Mouse (Mus musculus) liver, postnatal 0 days (tissue): ENCODE results near the gene Scn2b. TPM values are rescaled to one million over a fixed set of nuclear protein-coding genes. Genes with fewer than 3 reads are reported as not detected.

Experiments
- ATAC-seq: fragments of 200-750 bp; cut with Nextera tagmentation; 2 replicates; pipeline ENCODE4 v1.8.0; 2017; ENCODE audit warnings: mild to moderate bottlenecking, moderate library complexity
- DNase-seq: peaks from one replicate; pipeline ENCODE4 v3.0.0-alpha.2; 2016
- H3K27ac ChIP-seq: fragments of 300-500 bp; sonication (generic); 2 replicates; pipeline ENCODE4 v1.5.1; 2014; ENCODE audit warnings: antibody characterized with exemption, moderate library complexity, mild to moderate bottlenecking, low read depth
- H3K27me3 ChIP-seq: fragments of 300-500 bp; sonication (generic); 2 replicates; pipeline ENCODE4 v1.6.1; 2014; ENCODE audit warnings: low read length, control low read depth, mixed read lengths; ENCODE audit not compliant: insufficient read depth
- H3K36me3 ChIP-seq: fragments of 300-500 bp; sonication (generic); replicated peaks from 2 replicates; pipeline ENCODE4 v1.6.1; 2014; ENCODE audit warnings: mild to moderate bottlenecking, control low read depth, low read length, moderate library complexity, mixed read lengths; ENCODE audit not compliant: insufficient read depth
- H3K4me1 ChIP-seq: fragments of 300-500 bp; sonication (generic); 2 replicates; pipeline ENCODE4 v1.6.1; 2014; ENCODE audit warnings: antibody characterized with exemption, mild to moderate bottlenecking, control low read depth; ENCODE audit not compliant: insufficient read depth
- H3K4me2 ChIP-seq: fragments of 300-500 bp; sonication (generic); 2 replicates; pipeline ENCODE4 v1.6.1; 2014; ENCODE audit warnings: low read depth, mild to moderate bottlenecking, low read length, moderate library complexity, mixed read lengths
- H3K4me3 ChIP-seq: fragments of 300-500 bp; sonication (generic); 2 replicates; pipeline ENCODE4 v1.5.1; 2014; ENCODE audit warnings: low read depth, low read length
- H3K9ac ChIP-seq: fragments of 300-500 bp; sonication (generic); replicated peaks from 2 replicates; pipeline ENCODE4 v1.6.1; 2014; ENCODE audit warnings: mild to moderate bottlenecking, moderate library complexity
- H3K9me3 ChIP-seq: fragments of 300-500 bp; sonication (generic); 2 replicates; pipeline ENCODE4 v1.6.1; 2016; ENCODE audit warnings: mild to moderate bottlenecking, control low read depth, low read length, mixed read lengths
- CTCF ChIP-seq: sonication (generic); IDR thresholded peaks from 2 replicates; pipeline ENCODE4 v1.5.1; 2016; ENCODE audit warnings: antibody characterized with exemption, low read depth
- EP300 ChIP-seq: IDR thresholded peaks from 2 replicates; pipeline ENCODE4 v1.6.1; 2016; ENCODE audit warnings: antibody characterized with exemption, low read depth, mild to moderate bottlenecking
- WGBS: fragments of 180-500 bp; shearing (Covaris S2); extraction: QIAGEN DNeasy Blood & Tissue Kit; methylation state at CpG from one replicate; pipeline ENCODE4 v1.1.7; 2014; ENCODE audit not compliant: insufficient replicate concordance; 5-methylcytosine and 5-hydroxymethylcytosine counted together
- polyA plus RNA-seq: library from polyadenylated mRNA; unstranded; fragments of >200 nt; fragmentation: Nextera tagmentation; extraction: Ambion mirVana; gene quantifications from 2 replicates; pipeline ENCODE4 v1.2.1, GENCODE M21; 2015

Gene Scn2b
- polyA plus RNA-seq = 0.06 and 0.09 TPM in 2 replicates

GRCm38 (mm10) chr9:45117741-45118431, at the start of gene Scn2b:
TSS of gene Scn2b (plus strand) at chr9:45117782.
- H3K4me3 ChIP-seq = peak within 1 kb of the TSS; percentile 23; the same call in 1 of the 2 replicates
- H3K27ac ChIP-seq = no peak within 1 kb of the TSS
- no peak for TF ChIP-seq EP300
- TF ChIP-seq CTCF = no peak
- H3K27me3 ChIP-seq = 0 out of 2 replicates have a peak, but pooled peaks cover 7% of the 10 kb centered on the region
- H3K9me3 ChIP-seq = no peaks in the 10 kb centered on the region
- H3K9ac ChIP-seq = 0 out of 2 replicates have a peak within 1 kb of the TSS, but pooled peaks have one; percentile 18
- peak within 1 kb of the TSS; percentile 53 for H3K4me2 ChIP-seq
- DNase-seq (no peak), ATAC-seq (no peak)
- no peaks in the 10 kb centered on the region for H3K36me3 ChIP-seq
- H3K4me1 ChIP-seq = peaks cover 7% of the 10 kb centered on the region
- 6% methylated on average over 13 of the region's 13 CpGs for WGBS

- H3K4me1 ChIP-seq = no peaks in the 10 kb centered on the region
- H3K9me3 ChIP-seq = no peaks in the 10 kb centered on the region
- ATAC-seq (no peak), DNase-seq (no peak)
- H3K27me3 ChIP-seq = no peaks in the 10 kb centered on the region
- 57% methylated on average over 3 of the region's 3 CpGs for WGBS
- no peak for TF ChIP-seq CTCF
- no peak for TF ChIP-seq EP300
- no peaks in the 10 kb centered on the region for H3K36me3 ChIP-seq
- no peak overlapping the region for H3K9ac ChIP-seq
- H3K4me3 ChIP-seq = no peak overlapping the region
- no peak overlapping the region for H3K27ac ChIP-seq
- H3K4me2 ChIP-seq = no peak overlapping the region
Measured at GRCm38 (mm10) chr9:45071800-45072199, 45.8 kb upstream of the Scn2b start.

- Histone ChIP-seq H3K36me3 (no peaks in the 10 kb centered on the region), H3K4me1 (no peaks in the 10 kb centered on the region; the same call in 1 of the 2 replicates), H3K4me2 (no peak overlapping the region), H3K4me3 (no peak overlapping the region), H3K27me3 (no peaks in the 10 kb centered on the region), H3K9ac (no peak overlapping the region), H3K27ac (no peak overlapping the region), H3K9me3 (no peaks in the 10 kb centered on the region)
- DNase-seq (no peak), ATAC-seq (no peak)
- WGBS = 45% methylated on average over 3 of the region's 3 CpGs
- TF ChIP-seq EP300 = no peak
- TF ChIP-seq CTCF = no peak
Measured at GRCm38 (mm10) chr9:45077859-45078258, 39.7 kb upstream of the Scn2b start.

GRCm38 (mm10) chr9:45079011-45079410, 38.6 kb upstream of the Scn2b start, which contains the start of gene Jaml:
TSS of gene Jaml (plus strand) at chr9:45079183.
- TF ChIP-seq CTCF (no peak), EP300 (no peak)
- H3K36me3 ChIP-seq = no peaks in the 10 kb centered on the region
- H3K9ac ChIP-seq = no peak within 1 kb of the TSS
- H3K27me3 ChIP-seq = no peaks in the 10 kb centered on the region
- DNase-seq (peak; percentile 20), ATAC-seq (no peak)
- no peak within 1 kb of the TSS; the same call in 1 of the 2 replicates for H3K4me2 ChIP-seq
- H3K4me3 ChIP-seq = no peak within 1 kb of the TSS
- no peaks in the 10 kb centered on the region; the same call in 1 of the 2 replicates for H3K4me1 ChIP-seq
- no peak within 1 kb of the TSS for H3K27ac ChIP-seq
- 31% methylated on average over 5 of the region's 5 CpGs for WGBS
- H3K9me3 ChIP-seq = no peaks in the 10 kb centered on the region

- ATAC-seq (no peak), DNase-seq (no peak)
- Histone ChIP-seq H3K4me2 (no peak overlapping the region), H3K4me1 (peaks cover 13% of the 10 kb centered on the region), H3K9me3 (no peaks in the 10 kb centered on the region), H3K27me3 (no peaks in the 10 kb centered on the region), H3K27ac (no peak overlapping the region), H3K36me3 (no peaks in the 10 kb centered on the region), H3K4me3 (no peak overlapping the region), H3K9ac (no peak overlapping the region)
- 80% methylated on average over 3 of the region's 3 CpGs for WGBS
- no peak for TF ChIP-seq CTCF
Measured at GRCm38 (mm10) chr9:45083132-45083531, 34.5 kb upstream of the Scn2b start.

GRCm38 (mm10) chr9:45084556-45084955, 33.0 kb upstream of the Scn2b start:
- TF ChIP-seq CTCF = no peak
- no peak for TF ChIP-seq EP300
- no peak overlapping the region for H3K4me2 ChIP-seq
- WGBS = 36% methylated on average over 5 of the region's 5 CpGs
- H3K9me3 ChIP-seq = no peaks in the 10 kb centered on the region
- ATAC-seq = no peak
- H3K9ac ChIP-seq = no peak overlapping the region
- no peaks in the 10 kb centered on the region for H3K27me3 ChIP-seq
- peak; percentile 21 for DNase-seq
- H3K36me3 ChIP-seq = no peaks in the 10 kb centered on the region
- H3K27ac ChIP-seq = peak overlapping the region; percentile 29; the same call in 1 of the 2 replicates
- H3K4me1 ChIP-seq = peaks cover 13% of the 10 kb centered on the region
- no peak overlapping the region for H3K4me3 ChIP-seq
